Mouse (Mus musculus) testis, adult 2 months (tissue): ENCODE measurements around the gene Pld1.

ENCODE experiments used
- CTCF ChIP-seq: fragments of 200-500 bp; IDR thresholded peaks from 2 replicates; pipeline ENCODE4 v1.5.1; 2012; ENCODE audit warnings: low read depth, mild to moderate bottlenecking, inconsistent platforms, low read length, moderate library complexity; ENCODE audit not compliant: control insufficient read depth, insufficient read depth, insufficient replicate concordance
- POLR2A ChIP-seq: fragments of 200-500 bp; IDR thresholded peaks from 2 replicates; pipeline ENCODE4 v1.6.1; 2012; ENCODE audit warnings: low read depth, mild to moderate bottlenecking, inconsistent platforms, low read length, moderate library complexity; ENCODE audit not compliant: control insufficient read depth

- TF ChIP-seq CTCF = no peak
- no peak for TF ChIP-seq POLR2A
Observed at GRCm38 (mm10) chr3:28084281-28084680, 145.8 kb downstream of the Pld1 start.
